Mouse (Mus musculus): Measurements from ENCODE around the gene Galnt16. TPM values are rescaled to one million over a fixed set of nuclear protein-coding genes. Genes with fewer than 3 reads are reported as not detected.

The Galnt16 gene
- polyA plus RNA-seq, 1 experiment from 2014 or later: 25.4 TPM

DNA sequence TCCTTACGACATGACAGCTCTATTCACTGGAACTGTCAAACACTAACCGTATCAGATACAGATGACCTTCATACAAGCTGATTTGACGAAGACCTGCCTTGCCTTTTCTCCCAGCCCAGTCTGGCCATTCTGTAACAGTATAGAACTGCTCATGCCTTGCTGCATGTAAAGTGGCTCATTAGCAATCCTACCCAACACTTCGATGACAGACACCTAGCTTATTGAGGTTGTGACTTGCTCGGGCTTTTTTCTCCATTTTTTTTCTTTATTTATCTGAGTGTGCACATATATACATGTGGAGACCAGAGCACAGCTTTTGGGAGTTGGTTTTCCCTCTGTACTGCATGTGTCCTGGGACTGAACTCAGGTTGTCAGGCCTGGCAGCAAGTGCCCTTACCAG lies 113.7 kb downstream of the Galnt16 start:
- ATAC-seq (ENCODE audit: insufficient number of reproducible peaks, low FRiP score, low TSS enrichment, low read depth): no peak
- Histone ChIP-seq H3K4me2 (replicated peaks) (no peak overlapping the region), H3K9me3 (replicated peaks) (no peaks in the 10 kb centered on the region), H3K4me3 (replicated peaks) (no peak overlapping the region), H3K27me3 (no peaks in the 10 kb centered on the region), H3K9ac (no peak overlapping the region), H3K27ac (replicated peaks) (no peak overlapping the region), H3K4me1 (no peaks in the 10 kb centered on the region), H3K36me3 (peaks cover 41% of the 10 kb centered on the region)
- 80% methylated on average over 5 of the region's 5 CpGs for WGBS

DNA sequence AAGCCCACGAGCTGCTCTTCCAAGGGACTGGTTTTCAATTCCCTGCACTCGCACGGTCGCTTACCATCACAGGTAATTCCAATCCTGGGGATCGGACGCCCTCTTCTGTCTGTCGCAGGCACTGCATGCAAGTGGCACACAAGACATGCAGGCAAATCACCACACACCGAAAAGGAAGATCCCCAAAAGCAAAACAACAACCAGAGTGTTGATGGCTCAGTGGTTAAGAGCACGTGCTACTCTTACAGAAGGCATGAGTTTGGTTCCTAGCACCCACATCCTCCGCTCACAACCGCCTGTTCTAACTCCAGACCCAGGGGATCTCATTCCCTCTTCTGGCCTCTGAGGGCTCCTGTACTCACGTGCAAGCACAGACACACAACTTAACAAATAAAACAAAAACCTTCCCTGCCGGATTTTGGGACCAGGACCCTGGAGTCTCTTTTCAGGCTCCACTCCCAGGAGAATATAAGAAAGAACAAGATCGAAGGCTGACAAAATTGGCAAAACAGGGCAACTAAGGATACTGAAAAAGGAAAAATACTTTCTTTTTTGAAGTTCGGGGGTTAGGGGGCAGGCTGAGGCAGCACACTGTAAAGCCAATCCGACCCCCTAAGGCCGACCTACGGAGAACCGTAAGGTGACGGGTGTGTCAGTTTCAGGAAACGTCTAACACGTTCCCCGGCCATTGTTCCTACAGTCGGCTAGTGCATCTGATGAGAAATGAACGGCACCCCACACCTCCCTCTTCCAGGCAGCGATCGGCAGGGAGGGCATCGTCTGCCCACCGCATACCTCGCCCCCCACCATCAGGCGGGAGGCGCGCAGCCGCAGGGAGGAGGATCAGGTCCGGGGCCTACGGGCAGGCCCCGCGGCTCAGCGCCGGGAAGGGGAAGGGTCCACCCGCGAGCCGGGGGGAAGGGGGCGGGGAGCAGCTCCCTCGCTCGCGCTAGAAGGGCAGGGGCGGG lies 124.9 kb downstream of the Galnt16 start:
- H3K4me2 ChIP-seq (replicated peaks): peak overlapping the region; percentile 72
- 2% methylated on average over 43 of the region's 48 CpGs for WGBS
- no peaks in the 10 kb centered on the region for H3K9me3 ChIP-seq (replicated peaks)
- peak; percentile 64 for ATAC-seq (ENCODE audit: insufficient number of reproducible peaks, low FRiP score, low TSS enrichment, low read depth)
- H3K27me3 ChIP-seq: no peaks in the 10 kb centered on the region
- peak overlapping the region; percentile 96 for H3K9ac ChIP-seq
- H3K4me3 ChIP-seq (replicated peaks): peak overlapping the region; percentile 96
- peak overlapping the region; percentile 85 for H3K27ac ChIP-seq (replicated peaks)
- peaks cover 34% of the 10 kb centered on the region for H3K36me3 ChIP-seq
- H3K4me1 ChIP-seq: peaks cover 31% of the 10 kb centered on the region

DNA sequence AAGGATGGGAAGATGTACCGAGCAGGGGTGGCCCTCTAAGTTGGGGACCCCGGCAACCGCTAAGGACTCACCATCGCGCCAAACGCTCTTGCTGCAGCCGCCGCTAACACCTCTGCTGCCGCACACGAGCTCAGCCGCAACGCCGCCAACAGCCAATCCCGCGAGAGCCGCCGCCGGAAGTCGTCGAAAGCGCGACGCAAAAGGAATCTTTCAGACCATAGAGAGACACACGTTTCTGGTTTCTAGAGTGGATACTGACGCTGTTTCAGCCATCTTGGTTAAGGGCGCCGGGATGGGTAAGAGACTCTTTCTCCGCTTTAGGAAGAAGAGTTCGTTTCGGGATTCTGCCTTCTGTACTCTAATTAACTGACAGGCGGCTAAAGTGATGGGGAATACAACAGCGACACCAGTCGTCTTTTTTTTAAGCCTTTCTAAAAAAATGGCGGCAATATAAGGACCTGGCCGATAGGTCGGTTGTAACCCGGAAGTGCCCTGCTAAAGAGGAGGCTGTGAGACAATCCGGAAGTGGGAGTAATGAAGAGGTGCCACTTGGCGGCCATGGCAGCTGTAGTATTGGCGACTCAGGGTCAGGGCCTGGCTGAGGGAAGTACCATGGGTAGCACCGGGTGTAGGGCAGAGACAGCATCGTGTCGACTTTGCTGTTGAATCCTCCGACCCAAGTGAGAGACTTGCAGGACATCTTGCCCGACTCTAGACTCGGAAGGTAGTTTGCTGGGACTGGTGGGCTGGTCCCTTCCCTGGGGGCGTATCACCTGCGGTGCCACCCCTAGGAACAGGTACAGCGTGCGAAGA lies 125.8 kb downstream of the Galnt16 start, which contains the start of the genes Slc39a9 and Erh:
TSS of gene Slc39a9 (plus strand) at position 191 of the 813 bp plus-strand sequence.
TSS of gene Erh (minus strand) at position 649 of the 813 bp plus-strand sequence.
- Histone ChIP-seq H3K4me3 (replicated peaks) (peak within 1 kb of the TSS; percentile 96), H3K9ac (peak within 1 kb of the TSS; percentile 96), H3K27me3 (no peaks in the 10 kb centered on the region), H3K27ac (replicated peaks) (peak within 1 kb of the TSS; percentile 85), H3K36me3 (peaks cover 32% of the 10 kb centered on the region), H3K4me1 (peaks cover 31% of the 10 kb centered on the region), H3K9me3 (replicated peaks) (no peaks in the 10 kb centered on the region), H3K4me2 (replicated peaks) (peak within 1 kb of the TSS; percentile 72)
- ATAC-seq (ENCODE audit: insufficient number of reproducible peaks, low FRiP score, low TSS enrichment, low read depth): peak; percentile 95
- WGBS: under 1% methylated on average over 50 of the region's 50 CpGs

DNA sequence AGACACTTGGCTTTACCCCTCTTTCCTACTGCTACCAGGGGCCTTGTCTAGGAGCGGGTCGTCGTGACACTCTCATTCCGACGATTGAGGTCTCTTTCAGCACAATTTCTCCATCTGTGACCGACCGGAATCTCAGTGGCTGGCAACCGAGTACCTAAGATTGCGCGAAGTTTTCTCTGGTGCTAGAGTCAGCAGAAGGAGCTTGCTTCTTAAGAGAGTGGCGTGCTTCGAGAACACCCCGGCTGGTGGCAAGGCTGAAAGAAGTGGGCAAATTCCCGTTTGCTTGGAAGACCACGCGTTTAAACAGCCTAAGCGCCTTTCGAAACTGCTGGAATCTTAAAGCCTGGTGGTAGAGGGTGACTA lies 126.4 kb downstream of the Galnt16 start:
- no peaks in the 10 kb centered on the region for H3K9me3 ChIP-seq (replicated peaks)
- no peaks in the 10 kb centered on the region for H3K27me3 ChIP-seq
- H3K36me3 ChIP-seq: peaks cover 27% of the 10 kb centered on the region
- WGBS: 6% methylated on average over 18 of the region's 18 CpGs
- H3K9ac ChIP-seq: peak overlapping the region; percentile 96
- peak overlapping the region; percentile 96 for H3K4me3 ChIP-seq (replicated peaks)
- H3K4me1 ChIP-seq: peaks cover 31% of the 10 kb centered on the region
- peak overlapping the region; percentile 72 for H3K4me2 ChIP-seq (replicated peaks)
- 0 out of 2 replicates have a peak overlapping the region, but pooled peaks have one; percentile 2 for H3K27ac ChIP-seq (replicated peaks)
- no peak for ATAC-seq (ENCODE audit: insufficient number of reproducible peaks, low FRiP score, low TSS enrichment, low read depth)

DNA sequence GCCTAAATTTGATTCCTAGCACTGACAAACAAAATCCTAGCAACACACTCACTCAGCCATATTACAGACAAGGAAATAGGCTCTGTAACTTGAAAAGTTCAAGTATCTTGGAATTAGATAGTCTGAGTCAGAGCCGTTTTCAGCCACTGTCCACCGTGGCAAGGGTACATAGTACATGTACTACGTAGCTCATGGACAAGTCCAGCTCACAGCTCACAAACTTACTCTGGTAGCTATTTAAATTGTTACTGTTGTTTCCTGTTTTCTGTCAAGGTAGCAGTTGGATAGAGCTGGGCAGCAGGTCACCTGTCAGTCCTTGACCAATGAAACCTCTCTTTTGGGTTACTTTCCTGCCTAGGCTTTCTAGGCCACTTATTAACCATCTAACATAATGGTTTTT lies 128.3 kb downstream of the Galnt16 start:
- 0 out of 2 replicates have a peak overlapping the region, but pooled peaks have one; percentile 96 for H3K4me3 ChIP-seq (replicated peaks)
- 92% methylated on average over 3 of the region's 3 CpGs for WGBS
- no peak overlapping the region for H3K9ac ChIP-seq
- H3K36me3 ChIP-seq: peaks cover 8% of the 10 kb centered on the region; the same call in 1 of the 2 replicates
- H3K4me2 ChIP-seq (replicated peaks): peak overlapping the region; percentile 72
- H3K27me3 ChIP-seq: no peaks in the 10 kb centered on the region
- no peaks in the 10 kb centered on the region for H3K9me3 ChIP-seq (replicated peaks)
- ATAC-seq (ENCODE audit: insufficient number of reproducible peaks, low FRiP score, low TSS enrichment, low read depth): no peak
- peaks cover 31% of the 10 kb centered on the region for H3K4me1 ChIP-seq
- no peak overlapping the region for H3K27ac ChIP-seq (replicated peaks)

DNA sequence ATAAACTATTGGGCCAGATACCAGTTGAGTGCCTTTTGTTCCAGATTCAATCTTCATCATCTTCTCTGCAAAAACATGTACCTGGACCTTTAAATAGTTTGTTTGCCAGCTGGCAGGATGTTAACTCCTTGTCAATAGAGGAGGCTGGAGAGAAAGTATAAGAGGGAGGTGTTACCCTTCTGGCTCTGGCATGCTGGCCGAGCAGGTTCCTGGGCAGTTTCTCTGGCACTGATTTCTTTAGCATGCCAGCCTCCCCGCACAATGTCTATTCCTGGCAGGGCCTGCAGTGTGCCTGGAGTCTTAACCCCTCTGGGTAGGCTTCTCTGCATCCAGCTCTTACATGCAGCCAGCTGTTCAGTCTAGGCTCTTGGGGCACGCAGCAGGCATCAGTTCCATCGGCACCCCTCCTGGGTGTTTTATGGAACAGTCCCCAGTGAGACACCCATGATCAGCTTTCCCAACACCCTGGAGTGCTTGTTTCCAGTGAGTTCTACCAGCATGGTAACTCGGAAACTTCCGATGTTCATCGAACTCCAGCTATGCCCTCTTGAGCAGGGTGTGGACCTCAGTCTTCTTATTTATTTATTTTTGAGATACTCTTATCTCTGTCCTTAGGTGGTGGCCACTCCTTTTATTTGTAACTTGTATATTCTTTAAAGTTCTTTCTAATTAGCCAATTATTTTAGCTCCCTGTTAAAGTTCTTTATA lies 136.0 kb downstream of the Galnt16 start:
- H3K27me3 ChIP-seq: no peaks in the 10 kb centered on the region
- no peaks in the 10 kb centered on the region for H3K36me3 ChIP-seq
- no peaks in the 10 kb centered on the region for H3K4me1 ChIP-seq
- ATAC-seq (ENCODE audit: insufficient number of reproducible peaks, low FRiP score, low TSS enrichment, low read depth): no peak
- H3K27ac ChIP-seq (replicated peaks): no peak overlapping the region
- H3K9me3 ChIP-seq (replicated peaks): no peaks in the 10 kb centered on the region
- no peak overlapping the region for H3K9ac ChIP-seq
- WGBS: 82% methylated on average over 7 of the region's 7 CpGs
- H3K4me3 ChIP-seq (replicated peaks): no peak overlapping the region
- H3K4me2 ChIP-seq (replicated peaks): no peak overlapping the region

DNA sequence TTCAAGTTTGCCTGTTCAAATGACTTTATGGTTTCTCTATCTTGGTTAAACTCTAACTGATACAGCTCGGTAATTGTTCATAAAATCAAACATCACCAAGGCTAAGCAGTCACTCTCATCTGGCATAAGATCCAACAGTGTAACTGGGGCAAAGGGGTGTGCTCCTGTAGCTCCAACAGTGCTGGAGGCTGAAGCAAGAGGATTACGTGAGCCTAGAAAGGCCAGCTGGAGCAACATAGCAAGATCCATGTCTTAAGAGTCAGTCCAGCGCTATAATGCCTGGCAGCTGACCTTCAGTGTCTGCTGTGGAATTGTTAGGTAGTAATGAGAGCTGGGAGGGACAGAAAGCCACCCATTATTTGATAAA lies 136.6 kb downstream of the Galnt16 start:
- H3K27me3 ChIP-seq: no peaks in the 10 kb centered on the region
- no peaks in the 10 kb centered on the region for H3K36me3 ChIP-seq
- no peak for ATAC-seq (ENCODE audit: insufficient number of reproducible peaks, low FRiP score, low TSS enrichment, low read depth)
- H3K27ac ChIP-seq (replicated peaks): no peak overlapping the region
- H3K4me1 ChIP-seq: no peaks in the 10 kb centered on the region
- no peak overlapping the region for H3K9ac ChIP-seq
- no peaks in the 10 kb centered on the region for H3K9me3 ChIP-seq (replicated peaks)
- no peak overlapping the region for H3K4me3 ChIP-seq (replicated peaks)
- no peak overlapping the region for H3K4me2 ChIP-seq (replicated peaks)
- WGBS: 88% methylated on average over 3 of the region's 3 CpGs

DNA sequence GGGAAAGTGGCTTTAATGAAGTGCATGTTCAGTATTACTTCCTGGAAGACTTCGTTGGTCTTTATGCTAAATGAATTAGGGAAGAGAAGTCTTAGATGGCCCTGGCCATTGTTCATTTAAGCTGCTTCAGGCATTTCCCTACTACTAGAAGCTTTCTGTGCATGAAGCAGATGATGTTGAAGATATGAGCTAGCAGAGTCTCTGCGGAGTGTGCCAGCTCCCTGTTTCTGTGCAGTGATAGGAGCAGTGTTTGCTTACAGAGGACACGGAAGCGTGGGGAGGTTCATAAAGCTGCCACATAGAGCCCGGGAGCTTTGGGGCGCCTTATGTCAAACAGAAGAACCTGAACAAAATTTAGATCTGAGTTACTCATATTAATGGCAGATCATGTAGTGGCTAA lies 140.6 kb downstream of the Galnt16 start:
- H3K27me3 ChIP-seq: no peaks in the 10 kb centered on the region
- no peak overlapping the region for H3K27ac ChIP-seq (replicated peaks)
- WGBS: 84% methylated on average over 6 of the region's 6 CpGs
- H3K4me3 ChIP-seq (replicated peaks): no peak overlapping the region
- H3K9me3 ChIP-seq (replicated peaks): no peaks in the 10 kb centered on the region
- no peak overlapping the region for H3K4me2 ChIP-seq (replicated peaks)
- H3K4me1 ChIP-seq: no peaks in the 10 kb centered on the region
- peaks cover 12% of the 10 kb centered on the region for H3K36me3 ChIP-seq
- no peak overlapping the region for H3K9ac ChIP-seq
- ATAC-seq (ENCODE audit: insufficient number of reproducible peaks, low FRiP score, low TSS enrichment, low read depth): no peak

DNA sequence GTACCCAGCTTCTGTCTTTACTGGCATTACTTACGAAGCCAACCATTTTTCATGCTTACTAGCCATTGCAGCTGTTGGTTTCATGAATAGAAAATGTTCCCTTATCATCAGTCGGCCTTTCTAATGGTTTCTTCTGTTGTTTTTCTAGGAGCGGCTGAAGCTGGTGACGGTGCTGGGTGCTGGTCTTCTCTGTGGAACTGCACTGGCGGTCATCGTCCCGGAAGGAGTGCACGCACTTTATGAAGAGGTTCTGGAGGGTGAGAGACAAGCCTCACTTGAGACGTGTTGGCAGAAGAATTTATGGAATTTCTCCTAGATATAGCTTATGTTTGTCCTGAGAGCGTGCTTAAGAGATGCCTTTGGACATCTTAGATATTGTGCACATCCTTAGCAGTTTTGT lies 144.2 kb downstream of the Galnt16 start:
- Histone ChIP-seq H3K9me3 (replicated peaks) (no peaks in the 10 kb centered on the region), H3K4me1 (no peaks in the 10 kb centered on the region), H3K27ac (replicated peaks) (no peak overlapping the region), H3K4me2 (replicated peaks) (no peak overlapping the region), H3K27me3 (no peaks in the 10 kb centered on the region), H3K4me3 (replicated peaks) (no peak overlapping the region), H3K9ac (no peak overlapping the region), H3K36me3 (peaks cover 31% of the 10 kb centered on the region)
- ATAC-seq (ENCODE audit: insufficient number of reproducible peaks, low FRiP score, low TSS enrichment, low read depth): no peak
- WGBS: 89% methylated on average over 10 of the region's 10 CpGs

DNA sequence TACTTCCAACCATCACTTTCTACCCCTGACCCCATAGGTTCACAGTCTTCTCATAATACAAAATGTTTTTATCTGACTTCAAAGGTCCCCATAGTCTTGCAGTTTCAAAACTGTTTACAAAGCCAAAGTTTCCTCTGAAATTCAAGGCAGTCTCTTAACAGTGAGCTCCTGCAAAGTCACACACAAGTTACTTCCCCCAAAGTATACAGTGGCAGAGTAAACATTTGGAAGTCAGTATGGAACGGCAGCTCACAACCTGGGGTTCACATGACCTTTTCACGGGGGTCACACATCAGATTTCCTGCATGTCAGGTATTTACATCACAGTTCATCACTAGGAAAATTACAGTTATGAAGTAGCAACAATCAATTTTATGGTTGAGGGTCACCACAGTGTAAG lies 145.9 kb downstream of the Galnt16 start:
- Histone ChIP-seq H3K27me3 (no peaks in the 10 kb centered on the region), H3K27ac (replicated peaks) (no peak overlapping the region), H3K4me1 (no peaks in the 10 kb centered on the region), H3K9ac (no peak overlapping the region), H3K4me3 (replicated peaks) (no peak overlapping the region), H3K4me2 (replicated peaks) (no peak overlapping the region), H3K36me3 (peaks cover 45% of the 10 kb centered on the region), H3K9me3 (replicated peaks) (no peaks in the 10 kb centered on the region)
- ATAC-seq (ENCODE audit: insufficient number of reproducible peaks, low FRiP score, low TSS enrichment, low read depth): no peak
- 71% methylated on average over 2 of the region's 2 CpGs for WGBS

DNA sequence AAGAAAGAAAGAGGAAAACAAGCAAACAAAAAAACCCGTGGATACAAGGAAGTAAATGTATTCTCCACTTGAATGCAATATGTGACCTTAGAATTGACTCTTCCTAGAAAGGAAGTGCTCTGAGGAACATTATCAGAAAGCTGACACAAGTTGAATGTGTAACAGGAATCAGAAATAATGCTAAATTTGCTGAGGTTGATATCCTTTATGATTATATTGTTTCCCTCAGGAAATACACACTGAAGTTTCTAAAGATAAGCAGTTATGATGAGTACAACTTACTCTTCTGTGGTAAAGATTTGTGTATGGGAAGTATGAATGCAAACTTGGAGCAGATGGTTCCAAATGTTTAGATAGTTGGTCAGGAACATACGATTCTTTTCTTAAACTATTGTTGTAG lies 150.3 kb downstream of the Galnt16 start:
- H3K9me3 ChIP-seq (replicated peaks): no peaks in the 10 kb centered on the region
- H3K27ac ChIP-seq (replicated peaks): no peak overlapping the region
- no peaks in the 10 kb centered on the region for H3K27me3 ChIP-seq
- peaks cover 49% of the 10 kb centered on the region for H3K36me3 ChIP-seq
- no peak for ATAC-seq (ENCODE audit: insufficient number of reproducible peaks, low FRiP score, low TSS enrichment, low read depth)
- no peak overlapping the region for H3K4me3 ChIP-seq (replicated peaks)
- 83% methylated on average over 2 of the region's 2 CpGs for WGBS
- H3K9ac ChIP-seq: no peak overlapping the region
- no peak overlapping the region for H3K4me2 ChIP-seq (replicated peaks)
- H3K4me1 ChIP-seq: no peaks in the 10 kb centered on the region

Data from embryonic facial prominence, embryonic 15.5 days (tissue).